Mouse (Mus musculus) heart, postnatal 0 days (tissue): ENCODE data around the gene Swap70.

Experiments used
- CTCF ChIP-seq: IDR thresholded peaks from 2 replicates; pipeline ENCODE4 v1.5.1; 2016; ENCODE audit warnings: antibody characterized with exemption, control low read depth, low read depth
- EP300 ChIP-seq: IDR thresholded peaks from 2 replicates; pipeline ENCODE4 v1.6.1; 2016; ENCODE audit warnings: antibody characterized with exemption, low read depth

DNA sequence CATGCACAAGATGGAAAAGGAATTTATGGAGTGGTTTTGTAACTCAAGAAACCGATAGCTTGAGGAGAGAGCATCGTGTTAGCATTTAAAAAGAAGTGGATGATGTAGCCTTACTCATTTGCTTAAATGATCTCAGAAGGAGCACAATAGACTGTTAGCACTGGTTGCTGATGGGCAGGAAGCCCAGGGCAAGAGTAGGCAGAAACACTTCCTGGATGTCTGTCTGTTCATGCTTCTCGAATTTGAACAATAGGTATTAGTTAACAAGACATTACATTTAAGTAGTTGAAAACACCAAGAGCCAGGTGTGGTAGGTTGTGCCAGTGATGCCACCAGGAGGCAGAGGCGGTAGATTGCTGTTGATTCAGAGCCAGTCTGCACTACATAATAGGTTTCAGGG is 47.0 kb downstream of the Swap70 start:
- TF ChIP-seq CTCF (no peak), EP300 (no peak)
